Mouse (Mus musculus): ENCODE measurements around the gene Dmrtb1.

DNA sequence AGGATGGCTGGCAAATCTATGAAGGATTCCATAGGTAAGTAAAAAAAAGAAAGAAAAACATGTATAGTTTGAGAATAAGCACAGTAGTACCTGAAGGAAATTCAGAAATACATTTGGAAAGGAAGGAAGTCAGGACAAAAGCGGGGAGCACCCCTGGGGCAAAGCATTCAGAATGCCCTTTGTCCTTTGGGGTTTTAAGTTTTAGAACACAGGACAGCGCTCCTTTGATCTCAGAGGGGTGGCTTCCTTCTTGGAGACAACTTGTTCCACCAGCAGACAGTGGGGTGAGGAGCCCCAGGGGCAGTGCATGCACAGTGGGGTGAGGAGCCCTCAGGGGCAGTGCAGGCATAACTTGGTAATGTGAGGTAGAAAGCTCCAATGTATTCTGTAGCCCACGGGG lies 49.6 kb upstream of the Dmrtb1 start:
- TF ChIP-seq ELF1 (IDR thresholded peaks at IDR 0.05; ENCODE audit: low read depth, low read length) (no peak), POLR2A (IDR thresholded peaks at IDR 0.05; ENCODE audit: control insufficient read depth in 1 of 2, insufficient read depth in 1 of 2, low read depth in 1 of 2, low read length in 2 of 2, poor library complexity in 1 of 2) (no peak), MAX (IDR thresholded peaks at IDR 0.05; ENCODE audit: low read length) (no peak), SMC3 (IDR thresholded peaks at IDR 0.05; ENCODE audit: low read depth, low read length) (no peak), CTCF (IDR thresholded peaks at IDR 0.05 in 2 of 3, conservative IDR thresholded peaks at IDR 0.05 in 1 of 3; ENCODE audit: control insufficient read depth in 1 of 3, insufficient read depth in 1 of 3, low read depth in 2 of 3, low read length in 3 of 3, poor library complexity in 1 of 3, severe bottlenecking in 1 of 3) (no peak), HCFC1 (IDR thresholded peaks at IDR 0.05; ENCODE audit: low read depth, low read length) (no peak), ZKSCAN1 (IDR thresholded peaks at IDR 0.05; ENCODE audit: low read depth, low read length) (no peak), TAL1 (IDR thresholded peaks at IDR 0.05; ENCODE audit: low read length) (no peak), USF1 (IDR thresholded peaks at IDR 0.05; ENCODE audit: low read depth, low read length) (no peak), EP300 (IDR thresholded peaks at IDR 0.05; ENCODE audit: low read depth in 1 of 2, low read length in 2 of 2) (no peak), CHD2 (IDR thresholded peaks at IDR 0.05; ENCODE audit: low read length) (no peak), ZNF384 (IDR thresholded peaks at IDR 0.05; ENCODE audit: low read depth, low read length) (no peak), TBP (IDR thresholded peaks at IDR 0.05; ENCODE audit: low read depth, low read length) (no peak)
